Mouse (Mus musculus): Measurements from ENCODE around the gene Rab38. TPM values are rescaled to one million over a fixed set of nuclear protein-coding genes. Genes with fewer than 3 reads are reported as not detected.
A peak's percentile ranks its signal among the peaks of the same experiment; 100 is the strongest.

The Rab38 gene
- total RNA-seq (2021), result under 1 TPM in 1 of 2 experiments, not detected in 1; 0.49 TPM
- long read RNA-seq, experiment 1, partial matches to known transcripts, result 0 of 1 reads
- long read RNA-seq, experiment 1, other reads (novel, unspliced or antisense), result 0 of 1 reads
- long read RNA-seq, experiment 2, result 0 reads

- DNase-seq (ENCODE audit: low spot score in 2 of 2), result peak; percentile 2 to 13
- intact Hi-C loops (cut with DNase I), result no loop called here
Observed at GRCm38 (mm10) chr7:88429786-88430691, at the start of gene Rab38. Rab38 (plus strand) TSS chr7:88430273.

GRCm38 (mm10) chr7:88394568-88394967 lies 35.5 kb upstream of the Rab38 start:
- intact Hi-C loops (cut with DNase I), result no loop called here
- no peak for DNase-seq (ENCODE audit: low spot score in 2 of 2)

GRCm38 (mm10) chr7:88395745-88396144 lies 34.3 kb upstream of the Rab38 start:
- intact Hi-C loops (cut with DNase I), result no loop called here
- no peak for DNase-seq (ENCODE audit: low spot score in 2 of 2)

- intact Hi-C loops (cut with DNase I), result no loop called here
- DNase-seq (ENCODE audit: low spot score in 2 of 2), result no peak
Observed at GRCm38 (mm10) chr7:88405311-88405710, 24.8 kb upstream of the Rab38 start.

- DNase-seq (ENCODE audit: low spot score in 2 of 2), result no peak
- intact Hi-C loops (cut with DNase I), result no loop called here
Observed at GRCm38 (mm10) chr7:88406466-88406865, 23.6 kb upstream of the Rab38 start.

- DNase-seq (ENCODE audit: low spot score in 2 of 2), result no peak
- intact Hi-C loops (cut with DNase I), result no loop called here
Observed at GRCm38 (mm10) chr7:88421821-88422220, 8.3 kb upstream of the Rab38 start.

GRCm38 (mm10) chr7:88423889-88424288 lies 6.2 kb upstream of the Rab38 start:
- no peak for DNase-seq (ENCODE audit: low spot score in 2 of 2)
- intact Hi-C loops (cut with DNase I), result no loop called here

- DNase-seq (ENCODE audit: low spot score in 2 of 2), result no peak
- intact Hi-C loops (cut with DNase I), result no loop called here
Observed at GRCm38 (mm10) chr7:88425744-88426143, 4.3 kb upstream of the Rab38 start.

- intact Hi-C loops (cut with DNase I), result no loop called here
- no peak for DNase-seq (ENCODE audit: low spot score in 2 of 2)
Observed at GRCm38 (mm10) chr7:88427484-88427883, 2.6 kb upstream of the Rab38 start.

- intact Hi-C loops (cut with DNase I), result no loop called here
- no peak for DNase-seq (ENCODE audit: low spot score in 2 of 2)
Observed at GRCm38 (mm10) chr7:88430692-88431084, 615 bp downstream of the Rab38 start.

GRCm38 (mm10) chr7:88440301-88440700 lies 10.2 kb downstream of the Rab38 start:
- intact Hi-C loops (cut with DNase I), result no loop called here

GRCm38 (mm10) chr7:88442649-88443048 lies 12.6 kb downstream of the Rab38 start:
- no peak for DNase-seq (ENCODE audit: low spot score in 2 of 2)

More at GRCm38 (mm10) chr7:88440301-88440700, 10.2 kb downstream of the Rab38 start:
- no peak for DNase-seq (ENCODE audit: low spot score in 2 of 2)

GRCm38 (mm10) chr7:88443435-88443834 lies 13.4 kb downstream of the Rab38 start:
- no peak for DNase-seq (ENCODE audit: low spot score in 2 of 2)
- intact Hi-C loops (cut with DNase I), result no loop called here

More at GRCm38 (mm10) chr7:88442649-88443048, 12.6 kb downstream of the Rab38 start:
- intact Hi-C loops (cut with DNase I), result no loop called here

- no peak for DNase-seq (ENCODE audit: low spot score in 2 of 2)
- intact Hi-C loops (cut with DNase I), result no loop called here
Observed at GRCm38 (mm10) chr7:88445320-88445903, 15.3 kb downstream of the Rab38 start.

GRCm38 (mm10) chr7:88453234-88453633 lies 23.2 kb downstream of the Rab38 start:
- no peak for DNase-seq (ENCODE audit: low spot score in 2 of 2)
- intact Hi-C loops (cut with DNase I), result no loop called here

GRCm38 (mm10) chr7:88457827-88458226 lies 27.8 kb downstream of the Rab38 start:
- DNase-seq (ENCODE audit: low spot score in 2 of 2), result no peak
- intact Hi-C loops (cut with DNase I), result no loop called here

- no peak for DNase-seq (ENCODE audit: low spot score in 2 of 2)
- intact Hi-C loops (cut with DNase I), result no loop called here
Observed at GRCm38 (mm10) chr7:88467754-88468153, 37.7 kb downstream of the Rab38 start.

GRCm38 (mm10) chr7:88482110-88482619 lies 52.1 kb downstream of the Rab38 start:
- no peak for DNase-seq (ENCODE audit: low spot score in 2 of 2)
- intact Hi-C loops (cut with DNase I), result no loop called here

- intact Hi-C loops (cut with DNase I), result no loop called here
- DNase-seq (ENCODE audit: low spot score in 2 of 2), result no peak
Observed at GRCm38 (mm10) chr7:88482628-88483027, 52.6 kb downstream of the Rab38 start.

- DNase-seq (ENCODE audit: low spot score in 2 of 2), result no peak
- intact Hi-C loops (cut with DNase I), result no loop called here
Observed at GRCm38 (mm10) chr7:88491020-88491419, 60.9 kb downstream of the Rab38 start.
